Mouse (Mus musculus): Measurements from ENCODE around the gene Btbd35f20.
"Not testable (repeated sequence)": the region's sequence is repeated elsewhere in the genome, so short reads cannot be mapped to it uniquely, and the experiment has no call there.

The Btbd35f20 gene

GRCm38 (mm10) chrX:4291145-4291544 is at the start of gene Btbd35f20:
Gene Btbd35f20 (minus strand): TSS chrX:4291245.
- not testable (repeated sequence) for ATAC-seq (ENCODE audit: insufficient number of reproducible peaks, low FRiP score, low TSS enrichment)

Data from cerebellum, adult (tissue).